Mouse (Mus musculus): ENCODE measurements at regions not wholly inside any gene's neighbourhood (a gene's known extent, or its start where the extent isn't known, plus 50 kb on each side); places are given as distances from the start of the nearest gene placed in this dataset.

GRCm38 (mm10) chr3:117988443-117988842 lies 119.7 kb upstream of the Snx7 start:
- TF ChIP-seq EP300 (IDR thresholded peaks at IDR 0.05; ENCODE audit: insufficient read depth, low read depth, low read length), result no peak
- TF ChIP-seq POLR2A (IDR thresholded peaks at IDR 0.05; ENCODE audit: insufficient read depth, low read depth, low read length), result no peak
- TF ChIP-seq CTCF (IDR thresholded peaks at IDR 0.05), result no peak

Measured in heart, adult 2 months (tissue).